Mouse (Mus musculus) right cerebral cortex, postnatal 14 days (tissue): ENCODE measurements around the gene Mrpl3.
"Not testable (repeated sequence)": the region's sequence is repeated elsewhere in the genome, so short reads cannot be mapped to it uniquely, and the experiment has no call there.

Experiments
- DNase-seq: peaks from one replicate; pipeline ENCODE4 v3.0.0; 2022

The Mrpl3 gene

DNA sequence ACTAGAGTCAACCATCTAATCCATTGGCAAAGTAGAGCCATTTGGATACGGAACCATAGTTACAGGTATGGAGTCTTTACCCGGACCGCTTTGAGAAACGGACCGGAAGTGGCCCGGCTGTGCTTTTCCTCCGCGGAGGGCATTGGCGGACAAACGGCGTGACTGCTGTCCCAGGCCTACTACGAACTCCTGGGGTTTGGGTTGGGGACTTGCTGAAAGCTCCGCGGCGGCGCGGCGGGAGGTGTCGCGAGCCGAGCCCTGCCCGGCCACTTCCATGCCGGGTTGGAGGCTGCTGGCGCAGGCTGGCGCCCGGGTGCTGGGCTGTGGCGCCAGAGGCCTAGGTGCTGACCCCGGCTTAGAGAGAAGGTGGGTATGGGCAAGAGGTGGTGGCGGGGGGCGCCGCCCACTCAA is at the start of gene Mrpl3:
Gene Mrpl3 (plus strand): TSS at position 93 of the 411 bp plus-strand sequence.
- peak; percentile 86 for DNase-seq

DNA sequence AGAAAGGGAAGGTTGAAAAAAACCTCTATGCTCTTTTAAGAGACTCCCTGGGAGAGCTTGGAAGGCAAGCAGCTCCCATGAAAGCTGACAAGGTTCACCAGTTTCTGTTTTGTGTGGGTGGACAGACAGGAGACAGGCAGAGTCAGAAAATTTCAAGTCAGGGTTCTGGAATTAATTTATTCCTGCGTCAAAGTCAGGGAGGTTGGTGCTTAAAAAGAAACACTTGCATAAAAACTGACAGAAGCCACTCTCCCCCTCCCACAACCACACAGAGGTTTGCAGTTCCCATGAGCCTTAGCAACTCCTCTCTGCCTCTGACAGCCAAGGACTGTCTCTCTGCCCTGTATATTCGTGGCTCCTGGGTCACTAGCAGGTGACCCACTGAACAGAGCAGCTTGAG is 42.3 kb upstream of the Mrpl3 start:
- DNase-seq: no peak

DNA sequence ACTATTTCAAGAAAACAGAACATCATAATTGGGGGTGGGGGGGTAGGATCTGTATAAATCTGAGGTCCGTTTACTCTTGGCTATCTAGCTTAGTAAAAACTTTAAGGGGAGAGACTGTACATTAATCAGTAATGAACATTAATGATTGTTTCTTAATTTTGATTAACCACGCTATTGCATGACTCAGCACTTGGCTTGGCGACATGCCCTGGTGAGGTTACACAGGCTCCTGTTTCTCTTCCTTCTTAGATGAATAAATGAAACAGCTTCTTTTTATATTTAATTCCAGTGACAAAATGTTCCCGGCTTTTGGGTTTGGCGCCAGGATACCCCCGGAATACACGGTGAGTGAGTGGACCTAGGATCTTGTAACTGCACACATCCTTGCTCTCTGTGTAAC is 34.9 kb upstream of the Mrpl3 start:
- DNase-seq: no peak

DNA sequence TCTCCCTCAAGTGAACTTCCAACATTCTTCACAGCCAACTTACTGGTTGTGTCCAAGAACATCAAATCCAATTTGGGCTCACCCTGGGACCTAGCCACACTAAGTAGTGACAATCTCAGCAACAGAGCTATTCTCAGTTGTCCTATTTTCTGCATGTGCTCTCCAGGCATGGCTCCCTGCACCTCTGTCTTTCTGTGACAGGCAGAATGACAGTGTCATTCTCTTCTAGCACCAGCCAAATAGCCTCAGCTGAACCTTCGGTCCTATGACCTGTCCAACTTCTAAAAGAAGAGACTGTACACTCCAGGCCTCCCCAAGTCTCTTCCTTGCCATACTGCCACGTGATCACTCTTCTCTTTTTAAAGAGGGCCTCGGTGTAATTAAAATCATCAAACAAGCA is 24.7 kb upstream of the Mrpl3 start:
- DNase-seq: no peak

DNA sequence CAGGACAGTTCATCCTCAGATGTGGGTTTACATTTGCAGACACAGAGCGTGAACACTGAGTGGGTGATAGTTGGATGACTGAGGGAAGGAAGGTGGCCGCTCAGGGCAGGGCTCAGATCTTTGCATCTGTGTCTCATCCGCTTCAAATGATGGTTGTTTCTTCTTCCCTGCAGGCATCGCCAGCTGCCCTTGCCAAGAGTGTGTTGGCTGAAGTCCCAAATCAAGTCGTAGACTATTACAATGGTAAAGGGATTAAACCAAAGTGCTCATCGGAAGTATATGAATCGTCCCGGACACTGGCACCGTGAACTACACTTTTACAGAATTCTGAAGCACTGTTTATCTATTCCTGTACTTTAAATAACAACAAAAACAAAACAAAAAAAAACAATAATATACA is 20.5 kb upstream of the Mrpl3 start:
- no peak for DNase-seq

DNA sequence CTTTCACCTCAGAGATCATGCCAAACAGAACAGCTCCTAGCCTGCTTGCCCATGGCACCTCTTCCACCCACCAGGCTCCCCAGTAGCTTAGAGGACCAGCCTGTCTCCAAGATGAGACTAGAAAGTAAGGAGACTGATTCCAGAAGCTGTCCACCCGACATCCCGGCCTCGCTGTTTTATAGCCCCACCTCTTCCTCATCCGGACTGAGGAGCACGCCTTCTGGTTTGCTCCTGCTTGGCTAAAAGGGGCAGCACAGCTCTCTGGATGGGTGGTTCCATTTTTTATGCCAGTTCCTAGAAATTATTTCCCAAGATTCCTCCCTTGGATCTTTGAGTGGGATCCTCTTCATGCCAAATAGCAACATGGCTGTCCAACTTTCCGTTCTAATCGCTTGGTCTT is 19.4 kb upstream of the Mrpl3 start:
- no peak for DNase-seq

DNA sequence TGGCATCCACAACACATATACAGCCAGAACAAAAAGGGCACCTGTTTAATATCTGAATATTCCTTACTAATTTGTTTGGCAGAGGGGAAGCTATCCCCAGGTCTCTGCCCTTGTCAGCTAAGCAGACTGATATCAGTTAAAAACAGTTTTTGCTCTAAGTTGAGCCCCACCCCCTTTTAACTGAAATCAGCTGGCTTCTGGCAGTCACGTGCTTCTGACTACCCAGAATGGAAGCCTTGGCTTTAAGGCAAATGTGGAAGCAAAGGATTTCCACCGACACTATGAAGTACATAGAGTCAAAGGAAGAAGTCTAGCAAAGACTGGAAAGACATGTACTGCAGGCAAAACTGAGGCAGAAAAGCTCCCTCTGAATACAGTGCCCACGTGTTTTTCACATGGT is 15.2 kb upstream of the Mrpl3 start:
- no peak for DNase-seq

DNA sequence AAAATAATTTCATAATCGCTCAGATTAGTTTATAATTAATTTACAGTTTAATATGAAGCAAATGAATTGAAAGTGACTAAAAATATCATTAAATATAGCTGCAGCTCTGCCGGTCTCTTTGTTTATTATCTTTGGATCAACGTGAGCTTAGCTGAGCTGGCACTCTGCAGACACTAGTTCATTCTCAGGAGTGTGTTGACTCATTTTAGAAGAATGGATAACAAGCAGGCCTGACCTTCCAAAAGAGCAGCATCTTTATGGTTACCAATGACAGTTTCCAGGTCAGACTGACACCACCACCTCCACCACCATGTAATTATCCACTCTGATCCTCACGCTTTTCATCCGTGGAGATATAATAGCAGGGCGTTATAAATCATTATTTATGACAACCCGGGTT is 7.0 kb upstream of the Mrpl3 start:
- no peak for DNase-seq

DNA sequence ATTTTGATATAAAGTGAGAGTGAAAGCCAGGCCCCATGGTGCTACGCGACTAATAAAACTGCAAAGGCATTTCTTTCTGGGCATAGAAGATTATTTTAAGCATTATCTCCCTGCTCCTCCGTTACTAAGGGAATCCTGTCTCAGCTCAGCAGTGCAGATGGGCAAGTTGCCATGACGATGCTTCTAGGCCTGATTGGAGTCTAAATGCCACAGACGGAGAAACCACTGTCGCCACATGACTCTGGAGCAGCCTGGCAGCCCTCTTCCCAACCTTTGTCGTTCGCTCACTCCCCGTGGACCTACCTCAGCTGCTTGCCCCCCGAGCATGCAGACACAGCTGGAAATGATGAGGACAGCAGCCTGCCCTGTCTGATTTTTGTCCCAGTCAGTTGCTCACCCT is 4.7 kb upstream of the Mrpl3 start:
- DNase-seq: peak; percentile 82

DNA sequence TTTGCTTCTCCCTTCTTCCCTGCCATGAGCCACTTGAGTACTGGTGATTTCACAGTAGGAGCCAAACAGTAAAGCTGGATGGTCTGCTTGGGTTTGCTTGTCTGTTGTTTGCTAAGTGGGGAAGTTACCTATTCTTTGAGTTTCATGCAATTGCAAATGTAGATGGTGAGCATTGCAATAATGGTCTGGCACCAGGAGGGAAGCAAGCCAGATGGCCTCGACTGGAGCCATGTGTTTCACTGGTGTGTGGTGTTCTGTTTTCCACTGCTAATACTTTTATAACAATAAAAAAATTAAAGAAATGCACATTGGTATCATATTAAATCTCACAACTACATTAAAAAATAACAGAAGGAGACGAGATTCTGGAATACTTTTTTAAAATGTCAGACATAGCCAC is 3.4 kb upstream of the Mrpl3 start:
- no peak for DNase-seq

DNA sequence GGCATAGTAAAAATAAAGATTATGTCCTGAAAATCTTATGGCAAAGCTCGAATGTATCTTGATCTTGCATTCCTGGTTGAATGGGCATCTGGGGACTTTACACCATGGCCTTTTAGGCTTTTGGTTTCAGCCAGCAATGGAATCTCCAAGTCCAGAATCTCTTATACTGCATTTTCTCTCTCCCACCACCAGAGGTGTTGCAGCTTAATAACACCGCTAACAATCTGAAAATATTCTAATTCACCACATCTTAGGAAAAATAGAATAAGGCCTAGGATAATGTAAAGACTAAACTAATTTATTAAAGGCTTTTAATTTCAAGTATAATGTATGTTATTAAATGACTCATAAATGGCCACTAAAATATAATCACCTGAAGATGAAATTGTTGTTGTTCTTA is 2.8 kb upstream of the Mrpl3 start:
- DNase-seq: no peak

DNA sequence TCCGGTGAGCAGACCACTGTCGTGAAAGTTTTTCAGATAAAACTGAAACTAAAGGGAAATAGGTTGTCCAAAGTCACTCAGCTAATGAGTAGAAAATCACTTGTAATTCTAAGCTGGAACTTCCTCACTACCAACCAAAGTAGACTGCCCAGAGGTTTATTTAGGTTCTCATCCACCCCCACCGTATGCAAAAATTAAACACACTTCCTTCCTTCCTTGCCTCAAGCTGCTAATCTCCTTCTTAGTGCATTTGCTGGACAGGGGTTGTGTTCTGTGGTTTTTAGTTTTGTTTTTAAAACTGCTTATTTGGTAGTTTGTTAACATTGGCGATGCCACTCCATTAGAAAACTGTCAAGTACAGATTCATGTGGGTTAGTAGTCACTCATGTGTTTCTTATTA is 773 bp downstream of the Mrpl3 start:
- DNase-seq: no peak

DNA sequence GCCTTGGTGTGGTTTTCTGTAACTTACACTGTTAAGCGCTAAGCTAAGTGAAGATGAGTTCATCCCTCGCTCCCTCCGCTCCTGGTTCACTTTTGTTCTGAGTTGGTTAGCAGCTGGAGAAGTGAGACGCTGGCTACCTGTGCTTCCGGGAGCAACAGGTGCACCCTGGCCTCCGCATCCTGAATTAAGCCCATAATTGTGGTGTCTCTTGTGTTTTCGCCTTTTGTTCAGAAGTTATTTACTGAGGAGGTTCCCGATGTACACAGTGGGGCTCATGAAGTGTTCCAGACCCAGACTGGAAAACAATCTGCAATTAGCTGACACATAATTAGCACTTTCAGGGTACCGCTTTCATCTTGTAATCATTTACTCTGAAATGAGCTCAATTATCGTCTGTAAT is 16.1 kb downstream of the Mrpl3 start:
- DNase-seq: no peak

DNA sequence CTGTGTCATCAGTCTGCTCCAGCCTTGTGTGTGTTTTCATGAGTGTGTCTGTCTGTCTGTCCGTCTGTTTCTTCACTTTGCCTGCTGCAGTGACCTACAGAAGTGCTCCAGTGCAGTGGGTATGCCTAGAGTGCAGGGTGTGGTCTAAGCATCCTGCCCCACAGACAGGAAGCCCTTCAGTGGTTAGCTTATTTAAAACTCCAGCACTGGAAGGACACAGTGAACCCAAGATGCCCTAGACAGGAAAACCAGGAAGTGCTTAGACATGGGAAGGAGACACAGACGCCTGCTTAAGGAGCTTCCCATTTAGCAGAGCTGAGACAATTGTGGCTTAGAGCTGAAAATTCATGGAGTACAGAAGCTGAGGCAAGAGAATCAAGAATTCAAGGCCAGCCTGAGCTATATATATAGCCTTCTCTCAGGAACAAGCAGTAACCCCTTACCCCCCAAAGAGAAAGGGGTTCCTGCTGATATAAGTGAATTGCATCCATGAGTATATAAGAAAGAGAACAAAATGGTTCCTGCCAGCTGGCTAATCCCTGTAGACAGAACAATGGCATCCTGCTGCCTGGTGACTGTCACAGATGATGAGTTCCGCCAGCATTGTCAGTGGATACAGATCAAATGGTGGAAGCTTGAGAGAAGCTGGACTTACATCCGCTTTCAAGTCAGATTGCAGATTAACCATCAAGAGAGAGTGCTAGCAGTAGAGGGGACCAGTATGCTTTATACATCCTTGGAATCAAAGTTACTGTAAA is 20.1 kb downstream of the Mrpl3 start:
- no peak for DNase-seq

DNA sequence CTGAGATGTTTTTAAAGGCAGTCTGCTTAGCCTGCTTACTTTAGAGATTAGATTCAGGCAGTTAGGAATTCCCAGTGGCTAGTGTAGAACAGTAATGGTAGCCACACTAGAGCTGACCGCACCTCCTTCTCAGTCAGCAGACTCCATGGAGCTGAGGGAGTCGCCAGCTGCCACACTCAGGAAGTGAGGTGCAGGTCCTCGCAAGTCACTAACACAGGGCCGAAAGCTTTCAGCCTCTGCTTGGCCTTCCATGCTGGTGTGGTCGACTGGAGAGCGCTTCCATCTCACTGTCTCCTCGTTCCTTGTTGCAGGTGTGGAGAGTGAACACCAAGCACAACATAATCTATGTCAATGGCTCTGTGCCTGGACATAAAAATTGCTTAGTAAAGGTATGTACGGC is 21.8 kb downstream of the Mrpl3 start:
- no peak for DNase-seq

DNA sequence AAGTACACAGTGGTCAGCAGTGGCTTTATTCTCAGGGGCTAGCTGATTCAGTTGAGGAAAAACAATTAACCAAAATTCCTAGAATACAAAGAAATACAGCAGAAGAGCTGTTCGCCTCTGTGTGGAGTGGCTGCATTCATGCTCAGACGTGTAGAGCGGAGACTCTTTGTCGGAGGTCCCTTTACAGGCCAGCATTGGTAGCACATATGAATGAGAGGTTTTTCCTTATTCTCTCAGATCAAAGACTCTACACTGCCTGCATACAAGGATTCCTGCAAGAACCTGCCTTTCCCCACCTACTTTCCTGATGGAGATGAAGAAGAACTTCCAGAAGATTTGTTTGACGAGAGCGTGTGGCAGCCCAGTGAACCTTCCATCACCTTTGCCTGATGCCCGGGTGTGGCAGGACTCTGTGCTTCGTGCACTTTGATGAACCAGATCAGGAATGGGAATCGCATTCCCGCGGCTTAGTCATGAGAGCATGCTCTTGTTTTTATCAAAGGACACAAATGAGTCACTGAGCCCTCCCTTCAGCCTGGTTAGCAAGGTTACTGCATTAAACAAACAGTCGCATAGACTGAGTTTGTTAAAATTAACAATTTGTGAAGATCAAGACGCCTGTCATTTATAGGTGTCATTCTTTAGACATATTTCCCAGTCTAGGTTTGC is 23.9 kb downstream of the Mrpl3 start:
- no peak for DNase-seq

DNA sequence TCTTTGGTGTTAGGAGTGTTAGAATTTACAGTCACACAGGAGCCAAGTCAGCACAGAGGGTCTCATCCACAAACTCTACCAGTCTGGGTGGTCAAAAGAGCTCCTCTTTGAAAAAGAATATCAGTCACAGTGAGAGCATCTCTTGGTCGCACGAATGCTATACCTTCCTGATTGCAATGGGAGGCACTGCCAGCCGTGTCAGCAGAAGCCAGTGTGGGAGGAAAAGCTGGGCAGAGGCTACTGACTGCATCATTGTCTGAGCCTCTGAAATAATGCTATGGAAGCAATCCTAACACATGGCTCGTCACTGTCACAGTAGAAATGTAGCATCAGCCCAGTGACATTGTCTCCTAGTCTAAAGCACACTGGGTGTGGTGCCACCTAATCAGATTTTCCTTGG is 25.4 kb downstream of the Mrpl3 start:
- DNase-seq: no peak

DNA sequence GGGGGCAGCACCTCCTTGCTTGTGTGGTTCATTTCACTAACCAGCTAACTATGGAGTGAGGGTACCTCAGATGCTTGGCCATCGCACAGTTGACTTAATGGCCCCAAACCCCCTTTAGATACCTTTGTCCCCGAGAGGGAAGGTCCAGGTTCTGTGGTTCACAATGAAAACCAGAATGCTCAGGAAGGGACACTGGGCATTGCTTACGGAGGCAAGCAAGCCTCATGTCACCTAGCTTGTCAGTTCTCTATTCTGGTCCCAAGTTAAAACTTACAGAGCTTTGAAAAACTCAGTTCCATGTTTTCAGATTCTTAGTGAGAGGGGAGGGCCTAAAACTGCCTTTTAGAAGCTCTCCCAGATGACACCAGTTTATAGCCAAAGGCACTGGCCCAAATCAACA is 27.2 kb downstream of the Mrpl3 start:
- no peak for DNase-seq

DNA sequence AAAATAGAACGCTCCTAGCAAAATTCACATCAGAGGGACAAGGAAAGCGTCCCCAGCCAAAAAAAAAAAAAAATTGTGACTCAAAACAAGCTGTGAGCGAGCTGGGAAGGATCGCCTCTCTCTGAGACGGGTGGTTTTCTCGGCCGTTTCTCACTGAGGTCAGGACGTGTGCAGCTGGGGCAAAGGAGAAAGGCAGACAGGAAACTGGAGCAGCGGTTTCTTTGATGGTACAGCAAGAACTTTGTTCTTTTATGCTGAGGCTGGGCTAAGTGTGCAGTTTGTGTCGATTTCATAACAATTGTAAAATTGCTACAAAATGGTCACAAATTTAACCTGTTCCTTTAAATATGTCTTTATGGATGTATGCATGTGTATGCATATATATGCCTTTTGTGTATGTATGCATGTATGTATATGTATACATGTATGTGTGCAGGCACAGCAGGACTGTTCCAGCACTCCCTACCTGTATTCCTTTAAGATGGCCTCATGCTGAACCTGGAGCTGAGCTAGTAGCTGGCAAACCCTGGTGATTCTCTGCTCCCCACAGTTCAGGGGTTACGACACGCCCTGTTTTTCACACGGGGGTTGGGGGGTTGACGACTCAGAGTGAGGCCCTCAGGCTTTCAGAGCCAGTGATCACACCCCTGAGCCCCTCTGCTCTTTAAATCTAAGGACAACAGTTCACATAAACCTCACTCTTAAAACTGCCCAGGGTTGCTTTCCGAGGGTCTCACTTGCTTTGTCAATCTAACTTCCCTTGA is 48.0 kb downstream of the Mrpl3 start:
- DNase-seq: no peak

DNA sequence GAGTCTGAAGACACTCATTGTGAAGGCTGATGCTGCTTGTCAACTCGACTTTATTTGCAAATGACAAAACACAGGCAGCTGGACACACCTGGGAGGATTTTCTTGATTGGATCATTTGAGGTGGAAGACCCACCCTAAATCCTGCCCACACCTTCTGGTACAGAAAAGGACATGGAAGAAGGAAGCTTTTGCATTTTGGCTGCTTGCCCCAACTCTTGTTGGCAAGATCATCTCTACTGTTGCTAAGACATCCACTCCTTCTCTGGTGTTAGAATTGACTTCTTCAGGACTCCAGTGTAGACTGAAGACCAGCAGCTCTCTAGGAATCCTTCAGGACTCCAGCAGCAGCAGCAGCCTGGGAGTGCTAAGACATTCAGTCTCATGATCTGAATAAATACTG is 48.9 kb downstream of the Mrpl3 start:
- DNase-seq: peak; percentile 49

DNA sequence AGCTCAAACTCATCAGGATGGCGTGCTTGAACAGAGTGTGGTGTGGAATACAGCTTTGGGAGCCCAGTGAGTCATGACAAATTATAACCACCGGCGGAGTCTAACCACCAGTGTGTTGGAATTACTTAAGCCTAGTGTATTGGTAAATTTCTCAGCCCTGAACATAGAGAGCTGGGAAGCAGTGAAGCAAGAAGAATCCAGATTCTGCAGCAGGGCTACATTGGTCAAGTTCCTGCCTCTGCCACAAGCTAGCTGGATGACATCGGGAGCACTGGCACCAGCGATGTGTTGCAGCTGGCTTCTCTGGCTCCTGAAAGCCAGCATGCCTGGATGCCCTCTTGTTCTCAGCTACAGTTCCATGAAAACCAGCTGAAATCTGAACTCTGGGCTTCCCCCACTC is 50.9 kb downstream of the Mrpl3 start:
- no peak for DNase-seq

DNA sequence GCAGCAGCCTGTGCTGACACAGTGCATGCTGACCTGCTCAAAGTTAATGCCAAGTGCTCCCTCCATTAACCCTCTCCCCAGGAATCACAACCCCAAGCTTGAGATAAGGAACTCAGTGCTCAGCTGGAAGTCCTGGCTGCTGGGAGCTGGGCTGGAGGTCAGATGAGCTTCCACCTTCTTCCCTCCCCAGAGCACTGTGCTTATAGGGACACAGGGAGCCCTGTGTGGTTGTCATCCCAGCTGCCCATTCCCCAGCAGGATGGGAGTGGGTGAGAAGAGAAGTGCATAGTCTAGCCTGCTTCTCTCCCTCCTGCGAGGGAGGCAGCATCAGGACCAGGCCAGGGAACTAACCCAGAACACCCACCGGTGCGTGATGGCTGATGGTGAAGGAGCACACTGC is 72.2 kb downstream of the Mrpl3 start:
- not testable (repeated sequence) for DNase-seq
